Mouse (Mus musculus) activated CD4-positive, CD25-positive, alpha-beta regulatory T cell, adult 4 months (primary cell): Measurements from ENCODE around the gene Arhgef17. TPM values are rescaled to one million over a fixed set of nuclear protein-coding genes. Genes with fewer than 3 reads are reported as not detected.
A peak's percentile ranks its signal among the peaks of the same experiment; 100 is the strongest.

ENCODE experiments used
- ATAC-seq: one replicate; pipeline ENCODE4 v1.8.0; 2017
- polyA plus RNA-seq, 2 experiments: library from polyadenylated mRNA; unstranded; fragments of 100-300 nt; shearing (Covaris generic); gene quantifications; one replicate each; pipeline ENCODE4 v1.2.1; 2017

The Arhgef17 gene
- polyA plus RNA-seq, 2 experiments from 2014 or later = 0.42 TPM; not detected in 1

DNA sequence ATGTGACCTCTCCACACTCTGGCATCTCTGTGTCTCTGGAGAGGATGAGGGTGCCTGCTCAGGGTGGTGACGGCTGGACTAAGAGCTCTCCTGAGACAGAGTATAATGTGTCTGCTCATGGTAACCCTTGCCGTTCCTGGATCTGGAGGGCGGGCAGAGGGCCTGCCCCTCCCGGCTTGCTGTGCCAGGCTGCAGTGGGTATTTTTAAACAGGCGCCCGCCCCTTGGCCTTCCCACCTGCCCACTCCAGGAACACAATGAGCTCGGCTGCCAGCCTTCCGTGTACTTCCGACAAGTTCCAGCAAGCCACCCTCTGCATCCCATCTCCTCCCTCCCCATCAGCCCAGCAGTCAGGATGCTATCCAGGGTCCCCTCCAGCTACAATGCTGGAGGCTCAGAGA, 20.1 kb downstream of the Arhgef17 start:
- ATAC-seq = no peak

DNA sequence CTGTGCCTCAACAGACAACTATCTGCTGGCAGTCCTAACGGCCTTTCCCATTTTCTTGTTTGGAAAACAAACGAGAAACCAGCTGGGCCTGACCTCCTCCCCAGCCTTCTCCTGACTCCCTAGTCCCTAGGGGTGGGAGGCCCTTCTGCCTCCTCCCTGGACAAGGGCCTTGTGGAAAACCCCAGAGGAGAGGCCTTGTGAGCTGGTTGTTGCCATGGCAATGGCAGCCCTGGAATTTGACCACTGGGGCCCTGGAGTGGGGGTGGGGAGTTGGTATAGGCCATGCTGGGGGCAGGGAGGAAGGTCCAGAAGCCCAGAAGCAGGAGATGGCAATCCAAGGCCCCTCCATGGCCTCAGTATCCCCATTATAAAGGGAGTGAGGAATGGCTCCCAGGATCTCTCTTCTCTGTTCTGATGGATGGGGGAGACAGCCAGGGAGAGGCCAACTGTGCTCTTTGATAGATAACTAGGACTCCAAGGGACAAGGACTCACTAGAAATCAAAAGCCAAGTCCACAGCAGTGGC, 20.6 kb downstream of the Arhgef17 start:
- no peak for ATAC-seq

DNA sequence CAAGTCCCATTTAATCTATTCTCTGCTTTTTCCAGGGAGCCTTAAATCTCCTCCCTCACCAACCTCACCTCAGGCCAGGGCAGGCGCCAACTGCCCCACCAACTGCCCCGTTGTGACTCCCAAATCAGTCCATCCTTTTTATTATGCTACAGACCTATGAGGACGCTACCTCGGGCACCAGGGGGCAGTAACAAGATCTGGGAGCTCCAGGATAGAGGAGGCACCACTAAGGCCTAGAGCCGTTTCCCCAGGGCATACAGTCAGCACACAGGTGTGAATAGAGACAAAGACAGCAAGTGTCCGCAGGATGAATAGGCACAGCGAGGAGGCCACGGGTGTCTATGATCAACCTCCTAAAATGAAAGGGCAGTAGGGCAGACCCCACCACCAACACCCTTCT, 23.3 kb downstream of the Arhgef17 start:
- ATAC-seq = no peak

DNA sequence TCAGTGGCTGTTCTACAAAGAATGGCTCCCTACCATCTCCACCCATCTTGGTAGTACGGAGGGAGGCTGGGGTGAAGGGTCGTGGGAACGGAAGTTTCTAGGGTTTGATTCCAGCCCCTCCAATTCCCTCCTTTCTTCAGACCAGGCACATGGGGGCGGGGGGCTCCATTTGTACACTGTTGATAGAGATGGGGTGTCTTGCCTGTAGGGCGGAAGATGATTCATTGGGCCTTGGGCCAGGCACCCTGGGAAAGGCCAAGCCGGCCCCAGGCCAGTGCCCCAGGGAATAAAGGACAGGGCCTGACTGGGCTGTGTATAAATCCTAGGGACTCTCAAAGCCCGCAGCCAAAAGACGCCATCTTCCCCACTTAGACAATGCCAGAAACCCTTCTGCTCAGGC, 23.8 kb downstream of the Arhgef17 start:
- no peak for ATAC-seq

DNA sequence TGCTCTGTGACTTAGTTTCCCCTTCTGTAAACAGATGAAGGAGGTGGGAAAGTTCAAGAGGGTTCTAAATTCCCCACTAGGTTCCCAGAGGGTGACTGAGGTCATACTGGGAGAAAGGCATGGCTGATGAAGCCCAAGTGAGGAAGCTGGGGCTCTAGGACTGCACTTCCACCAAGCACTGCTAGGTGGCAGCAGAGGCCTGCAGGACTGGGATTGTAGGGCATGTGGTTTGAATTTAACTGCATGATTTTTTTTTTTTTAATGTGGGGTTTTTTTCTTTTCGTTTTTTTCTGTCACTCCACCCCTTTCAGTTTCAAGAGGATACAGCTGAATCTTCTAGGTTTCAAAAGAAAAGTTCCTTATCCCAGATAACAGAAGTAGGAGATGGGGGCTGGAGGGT, 24.7 kb downstream of the Arhgef17 start:
- ATAC-seq = peak; percentile 19

DNA sequence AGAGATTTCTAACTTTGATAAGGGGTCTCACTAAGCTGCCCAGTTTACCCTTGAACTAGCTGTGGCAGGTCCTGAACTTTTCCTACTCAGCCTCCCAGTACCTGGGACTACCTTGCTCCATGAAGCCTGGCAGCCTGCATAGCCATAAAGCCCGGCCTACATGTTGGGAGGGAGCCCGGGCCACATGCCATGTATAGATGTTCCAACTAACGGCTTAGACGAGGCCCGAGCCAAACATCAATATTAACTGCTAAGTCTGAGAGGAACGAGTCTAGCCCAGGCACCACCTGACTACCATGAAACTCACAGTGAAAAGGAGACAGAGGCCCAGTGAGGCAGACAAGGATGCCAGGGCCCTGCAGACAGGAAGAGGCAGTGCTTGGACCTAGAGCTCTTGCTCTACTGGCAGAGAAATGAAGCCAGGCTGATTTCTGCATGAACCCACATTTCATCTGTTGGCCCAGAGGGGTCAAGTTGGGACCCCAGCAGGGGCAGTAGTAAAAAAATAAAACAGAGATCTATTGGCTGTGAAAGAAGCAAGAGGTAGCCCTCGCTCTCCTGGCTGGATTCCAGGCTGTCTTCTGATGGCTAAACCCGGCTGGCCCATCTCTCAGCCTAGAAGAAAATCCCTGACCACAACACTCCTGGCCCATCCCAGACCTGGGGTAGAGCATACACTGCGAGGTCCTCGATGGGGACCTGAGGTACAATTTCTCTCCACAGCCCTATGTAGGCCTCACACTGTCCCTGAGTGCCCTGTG, 25.7 kb downstream of the Arhgef17 start:
- no peak for ATAC-seq

DNA sequence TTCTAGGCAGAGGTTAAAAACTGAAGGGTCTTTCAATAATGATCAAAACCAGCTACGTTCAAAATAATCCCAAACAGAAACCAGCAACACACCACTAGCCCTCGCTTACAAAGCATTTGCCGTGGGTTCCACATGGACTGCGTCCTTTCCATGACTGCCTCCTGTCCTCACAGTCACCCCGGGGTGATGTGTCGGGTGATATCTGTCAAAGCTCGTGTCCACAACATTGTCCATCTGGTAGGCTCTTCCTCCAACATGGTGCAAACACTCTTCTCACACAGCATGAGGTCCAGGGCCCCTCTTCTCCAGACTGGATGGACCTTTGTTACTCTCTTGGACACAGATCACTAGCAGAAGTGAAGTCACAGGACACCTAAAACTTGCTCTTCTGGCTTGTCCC, 26.9 kb downstream of the Arhgef17 start:
- no peak for ATAC-seq

DNA sequence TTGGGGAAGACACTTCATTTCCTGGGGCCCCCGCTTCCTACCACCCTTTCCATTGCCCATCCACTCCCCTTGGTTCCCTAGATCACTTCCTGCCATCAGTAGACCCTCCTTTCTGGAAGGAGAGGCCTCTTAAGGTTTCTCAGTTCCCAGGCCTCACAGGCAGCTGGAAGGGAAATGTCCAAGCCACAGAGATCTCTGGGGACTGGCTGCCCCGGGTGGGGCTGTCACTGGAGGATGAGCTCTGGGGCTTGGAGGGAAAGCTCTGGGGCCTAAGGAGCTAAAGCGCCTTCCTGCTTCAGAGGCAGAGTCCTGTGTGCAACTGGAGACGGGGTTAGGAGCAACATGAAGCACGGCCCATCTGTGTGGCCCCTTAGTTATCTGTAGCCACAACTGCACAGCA, 27.3 kb downstream of the Arhgef17 start:
- no peak for ATAC-seq

DNA sequence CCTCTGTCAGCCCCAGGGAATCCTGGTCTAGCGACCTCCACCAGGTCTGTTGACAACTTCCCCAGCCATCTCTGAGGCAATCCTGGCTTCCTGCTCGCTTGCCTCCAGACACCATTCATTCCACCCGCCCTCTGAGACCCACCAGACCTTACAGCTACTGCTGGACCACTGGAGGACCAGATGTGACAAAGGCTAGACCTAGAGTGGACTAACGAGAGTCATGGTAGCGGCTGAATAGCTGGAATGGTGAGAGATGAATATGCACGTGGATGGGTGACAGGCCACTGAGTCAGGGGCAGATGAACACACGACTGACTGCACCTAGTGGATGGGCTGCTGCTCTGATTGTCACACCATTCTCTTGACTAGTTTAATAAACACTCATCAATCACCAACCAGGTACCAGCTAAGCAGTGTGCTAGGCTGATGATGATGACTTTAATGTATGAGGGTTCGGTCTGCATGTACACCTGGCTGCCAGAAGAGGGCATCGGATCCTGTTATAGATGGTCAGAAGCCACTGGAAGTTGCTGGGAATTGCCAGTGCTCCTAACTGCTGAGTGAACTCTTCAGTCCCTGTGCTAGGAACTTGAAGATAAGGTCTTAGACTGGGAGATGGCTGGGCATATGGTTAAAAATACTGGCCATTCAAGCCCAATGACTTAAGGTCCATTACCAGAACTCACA, 29.3 kb downstream of the Arhgef17 start:
- ATAC-seq = no peak

DNA sequence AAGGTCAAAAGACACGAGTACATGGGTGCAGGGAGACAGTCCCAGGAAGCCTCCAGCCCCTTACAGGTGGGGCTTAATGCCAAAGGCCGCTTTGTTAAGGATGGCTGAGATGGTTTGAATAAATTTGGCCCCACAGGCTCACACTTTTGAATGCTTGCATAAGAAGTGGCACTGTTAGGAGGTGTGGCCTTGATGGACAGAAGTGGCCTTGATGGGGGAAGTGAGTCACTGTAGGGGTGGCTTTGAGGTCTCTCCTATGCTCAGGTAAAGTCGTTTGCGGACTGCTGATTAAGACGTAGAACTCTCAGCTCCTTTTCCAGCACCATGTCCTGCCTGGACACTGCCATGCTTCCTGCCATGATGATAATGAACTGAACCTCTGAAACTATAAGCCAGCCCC, 34.1 kb downstream of the Arhgef17 start:
- no peak for ATAC-seq

DNA sequence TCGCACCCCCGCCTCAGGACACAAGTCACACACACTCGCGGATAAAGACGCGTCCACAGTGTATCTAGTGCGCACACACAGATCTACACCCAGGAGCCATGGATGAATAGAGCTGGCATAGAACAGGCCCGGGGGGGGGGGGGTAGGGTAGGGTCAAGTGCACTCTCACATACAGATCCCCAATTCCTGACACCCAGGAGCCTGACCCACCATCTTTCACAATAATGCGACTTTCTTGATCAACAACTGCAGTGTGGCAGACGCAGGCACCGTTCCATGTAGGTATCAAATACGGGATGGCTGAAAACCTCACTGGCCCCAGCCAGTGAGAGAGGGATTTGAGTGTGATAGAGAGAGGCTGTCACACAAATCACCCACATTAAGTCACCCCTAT, 37.1 kb downstream of the Arhgef17 start:
- ATAC-seq = no peak

DNA sequence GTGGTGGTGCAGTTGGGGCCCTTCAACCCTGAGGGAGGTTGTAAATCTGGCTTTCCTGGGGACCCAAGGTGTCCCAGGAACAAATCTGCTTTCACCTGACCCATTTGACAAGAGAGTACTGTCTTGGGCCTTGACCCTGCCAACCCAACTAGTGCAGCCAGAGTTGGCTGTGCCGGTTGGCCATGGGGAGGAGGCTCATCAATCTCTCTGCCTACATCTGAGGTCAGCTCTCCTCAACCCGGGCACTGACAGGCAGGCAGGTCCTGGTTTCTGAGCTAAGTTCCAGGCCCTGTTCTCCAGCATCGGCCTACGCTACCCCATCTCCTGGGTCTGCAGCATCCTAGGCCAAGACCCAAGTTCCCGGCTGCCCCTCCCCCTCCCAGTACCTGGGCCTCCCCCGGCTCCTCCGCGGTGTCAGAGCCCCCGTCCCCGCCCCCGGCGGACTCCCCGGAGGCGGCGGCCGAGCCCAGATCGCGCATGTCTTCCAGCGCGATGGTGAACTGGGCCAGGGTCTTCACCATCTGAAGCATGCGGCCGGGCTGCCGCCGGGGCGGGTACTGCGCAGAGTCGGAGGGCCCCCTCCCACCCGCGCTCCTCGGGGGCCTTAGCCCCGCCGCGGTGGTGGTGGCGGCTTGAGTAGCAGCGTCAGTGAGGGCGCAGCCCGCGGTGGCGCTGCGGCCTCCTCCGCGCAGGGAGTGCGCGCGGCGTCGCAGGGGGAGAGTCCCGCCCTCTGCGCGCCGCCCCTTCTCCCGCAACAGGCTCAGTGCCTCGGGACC, 37.7 kb downstream of the Arhgef17 start:
- no peak for ATAC-seq

DNA sequence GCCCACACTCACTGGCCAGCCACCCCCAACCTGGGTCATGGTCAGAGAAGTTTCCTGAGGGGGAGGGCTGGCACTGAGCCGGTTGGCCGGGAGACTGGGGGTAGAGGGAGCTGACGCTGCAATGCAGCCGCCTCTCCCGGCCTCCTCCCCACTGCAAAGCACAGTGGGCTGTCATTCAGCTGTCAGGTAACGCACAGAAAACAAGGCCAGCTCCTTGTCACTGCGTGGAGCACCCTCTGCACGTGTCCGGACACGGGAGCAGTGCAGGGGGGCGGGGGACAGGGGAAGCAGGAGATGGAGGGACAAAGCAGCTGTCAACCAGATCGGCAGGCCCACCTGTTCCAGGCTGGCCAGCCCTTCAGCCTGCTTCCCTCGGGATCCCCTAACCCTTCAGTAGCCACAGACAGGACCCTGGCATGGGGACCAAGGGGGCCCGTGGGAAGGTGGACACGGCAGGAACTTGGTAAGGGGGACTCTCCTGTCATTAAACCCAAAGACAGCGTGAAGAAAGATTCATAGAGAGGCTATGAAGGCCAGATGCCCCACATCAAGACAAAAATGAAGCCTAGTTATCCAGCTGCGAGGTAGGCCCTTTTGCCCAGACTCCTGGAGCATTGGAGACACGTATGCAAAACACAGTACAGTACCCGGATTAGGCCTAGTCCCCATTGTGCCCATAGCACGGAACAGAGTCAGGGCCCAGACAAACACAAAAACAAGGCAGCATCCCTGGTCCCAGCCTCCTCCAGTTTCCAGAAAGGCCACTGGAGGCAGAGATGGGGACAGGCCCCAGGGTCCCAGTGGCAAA, 38.5 kb downstream of the Arhgef17 start:
- ATAC-seq = no peak

DNA sequence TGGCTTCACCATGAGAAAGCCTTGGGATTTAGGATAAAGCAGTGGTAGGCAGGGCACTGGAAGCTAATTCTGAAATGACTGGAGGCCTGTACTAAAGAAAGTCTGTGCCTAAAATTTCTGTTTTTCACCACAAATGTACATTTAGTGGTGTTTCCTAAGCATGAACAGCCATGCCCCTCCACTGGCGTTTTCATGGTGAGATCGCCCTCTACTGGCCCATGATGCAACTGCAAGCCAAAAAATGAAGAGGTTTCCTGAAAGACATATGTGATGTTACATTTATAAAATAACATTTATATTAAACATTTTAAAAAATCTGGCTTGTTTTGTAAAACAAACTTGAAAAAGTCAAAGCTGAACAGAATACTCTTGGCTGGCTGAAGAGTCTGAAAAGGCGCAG, 45.4 kb downstream of the Arhgef17 start:
- no peak for ATAC-seq

DNA sequence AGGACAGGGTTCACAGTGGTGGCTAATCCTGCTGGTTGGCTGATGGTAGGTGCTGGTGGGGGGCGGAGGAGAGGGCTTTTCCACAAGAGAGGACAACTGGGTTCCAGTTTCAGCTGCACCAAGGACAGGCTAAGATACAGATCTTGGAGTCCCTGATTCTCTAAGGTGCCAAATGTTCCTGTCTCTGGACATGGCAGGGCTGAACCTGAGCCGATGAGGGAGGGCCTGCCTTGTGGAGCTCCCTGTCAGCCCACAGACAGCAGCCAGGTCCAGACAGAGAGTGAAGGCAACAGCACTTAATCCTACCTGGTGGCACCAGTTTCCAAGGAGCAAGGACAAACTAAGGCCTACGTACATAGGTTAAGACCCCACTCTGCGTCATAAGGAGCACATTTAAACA, 47.4 kb downstream of the Arhgef17 start:
- ATAC-seq = no peak

DNA sequence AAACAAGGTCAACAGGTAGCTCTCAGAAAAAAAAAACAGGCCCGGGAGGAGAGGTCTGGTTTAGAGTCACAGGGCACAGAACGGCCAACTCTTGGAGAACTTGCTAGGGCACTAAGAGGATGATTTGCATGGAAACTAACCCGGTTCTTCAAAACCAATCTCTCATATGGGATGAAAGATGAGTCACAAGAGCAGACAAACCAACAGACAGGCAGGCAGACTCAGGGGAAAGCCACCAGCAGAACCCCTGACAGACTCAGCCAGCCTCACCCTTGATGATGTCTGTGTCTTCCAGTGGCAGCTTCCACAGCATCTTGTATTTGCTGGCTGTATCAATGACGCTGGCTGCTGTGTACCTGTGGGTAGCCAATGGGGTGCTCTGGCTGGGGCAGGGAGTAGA, 50.0 kb downstream of the Arhgef17 start:
- ATAC-seq = no peak

DNA sequence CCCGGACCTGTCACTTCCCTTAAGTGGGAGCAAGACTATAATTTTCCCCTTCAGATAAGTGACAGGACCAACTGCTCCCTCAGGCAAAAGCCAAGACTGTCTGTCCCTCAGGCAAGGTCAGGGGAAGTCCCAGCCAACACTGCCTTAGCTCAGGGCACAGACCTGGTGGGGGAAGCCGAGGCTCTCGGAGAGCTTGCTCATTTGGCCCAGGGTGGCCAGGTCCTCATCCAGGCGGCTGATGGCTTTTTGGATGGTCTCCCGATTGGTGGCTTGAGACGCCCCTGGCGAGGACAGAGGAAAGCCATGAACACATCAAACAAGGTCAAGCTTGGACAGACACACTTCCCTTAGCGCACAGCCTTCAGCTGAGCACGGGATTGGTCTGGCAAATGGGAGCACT, 50.4 kb downstream of the Arhgef17 start:
- ATAC-seq = no peak

DNA sequence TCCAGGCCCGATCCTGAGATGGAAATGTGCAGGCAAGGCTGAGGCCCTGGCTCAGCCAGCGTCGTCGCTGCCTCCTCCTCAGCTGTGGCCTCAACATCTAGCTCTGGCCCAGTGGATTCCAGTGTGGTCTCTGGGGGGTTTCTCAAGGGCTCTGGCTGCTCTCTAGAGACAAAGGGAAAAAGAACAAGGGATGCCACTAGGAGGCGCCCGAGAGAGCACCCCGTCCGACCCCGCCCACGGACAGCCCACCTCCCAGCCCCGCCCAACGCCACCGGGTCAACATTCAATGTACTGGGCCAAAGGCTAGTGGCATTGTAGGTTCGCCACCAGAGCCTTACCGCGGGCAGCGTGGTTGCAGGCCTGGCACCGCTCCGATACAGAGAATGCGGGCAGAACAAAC, 52.3 kb downstream of the Arhgef17 start:
- ATAC-seq = no peak

DNA sequence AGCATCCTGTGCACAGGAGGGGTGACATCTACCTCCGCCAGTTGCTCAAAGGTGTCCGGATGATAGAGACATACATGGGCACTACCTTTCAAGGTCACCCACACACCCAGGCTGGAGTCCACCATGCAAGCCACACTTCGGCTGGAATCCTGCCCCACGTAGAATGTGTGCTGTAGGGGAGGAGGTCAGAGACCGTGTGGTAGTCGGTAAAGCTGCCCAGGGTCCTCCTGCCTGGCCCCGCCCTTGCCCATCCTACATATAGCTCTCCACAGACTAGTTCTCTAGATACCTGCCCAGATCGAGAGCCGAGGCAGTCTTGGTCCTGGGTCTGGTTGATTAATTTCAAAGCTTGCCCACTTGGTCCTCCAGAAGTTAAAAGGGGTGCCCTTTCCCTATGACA, 55.1 kb downstream of the Arhgef17 start:
- ATAC-seq = no peak

DNA sequence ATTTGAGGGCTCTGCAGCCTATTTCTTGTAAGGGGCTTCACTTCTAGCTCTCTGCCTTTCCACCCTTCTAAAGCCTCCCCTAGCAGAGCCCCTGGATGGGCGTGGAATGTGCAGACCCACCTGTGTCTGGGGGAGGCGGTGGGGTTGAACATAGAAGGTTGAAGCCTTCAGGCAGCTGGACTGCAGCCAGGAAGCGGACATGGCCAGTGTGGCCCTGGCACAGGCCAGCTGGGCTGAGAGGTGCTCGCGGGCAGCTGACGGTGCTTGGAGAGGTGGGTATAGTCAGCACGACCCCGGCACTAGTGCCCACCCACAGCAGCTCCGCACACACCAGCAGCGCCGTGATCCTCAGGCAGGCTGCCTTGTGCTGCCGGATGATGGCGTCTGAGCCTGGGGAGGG, 55.6 kb downstream of the Arhgef17 start:
- ATAC-seq = no peak

DNA sequence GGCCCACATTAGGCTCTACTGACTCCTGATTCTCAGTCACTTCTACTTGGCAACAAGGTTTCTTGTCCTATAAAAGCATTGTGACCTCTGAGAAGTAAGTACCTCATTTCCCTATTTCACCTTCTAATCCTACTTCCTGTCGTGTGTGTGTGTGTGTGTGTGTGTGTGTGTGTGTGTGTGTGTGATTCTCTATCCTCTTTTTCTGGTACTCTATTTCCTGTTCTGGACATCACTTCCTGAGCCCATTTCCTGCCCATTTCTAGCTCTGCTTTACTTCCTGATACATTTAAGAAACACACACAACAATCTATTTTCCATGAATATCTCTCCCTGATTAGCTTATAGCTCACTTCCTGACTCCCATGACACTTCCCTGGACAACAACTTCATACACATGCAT, 56.1 kb downstream of the Arhgef17 start:
- ATAC-seq = no peak

DNA sequence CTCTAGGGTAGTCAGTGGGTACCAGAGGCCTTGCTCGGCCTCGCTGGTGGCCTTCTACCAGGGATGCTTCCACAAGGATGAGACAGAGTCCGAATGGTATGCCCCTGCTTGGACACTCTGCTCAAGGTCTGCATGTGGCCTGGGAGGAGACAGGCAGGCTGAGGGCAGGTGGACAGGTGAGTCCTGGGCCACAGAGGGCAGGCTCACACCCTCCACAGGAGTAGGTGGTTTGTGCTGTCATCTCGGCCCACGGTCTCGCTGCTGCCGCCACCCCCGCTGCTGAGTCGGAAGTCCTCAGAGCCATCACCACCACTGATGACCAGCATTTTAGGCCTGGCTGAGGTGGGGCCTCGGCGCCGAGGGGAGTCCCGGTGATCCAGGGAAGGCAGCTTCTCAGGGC, 58.7 kb downstream of the Arhgef17 start:
- no peak for ATAC-seq

DNA sequence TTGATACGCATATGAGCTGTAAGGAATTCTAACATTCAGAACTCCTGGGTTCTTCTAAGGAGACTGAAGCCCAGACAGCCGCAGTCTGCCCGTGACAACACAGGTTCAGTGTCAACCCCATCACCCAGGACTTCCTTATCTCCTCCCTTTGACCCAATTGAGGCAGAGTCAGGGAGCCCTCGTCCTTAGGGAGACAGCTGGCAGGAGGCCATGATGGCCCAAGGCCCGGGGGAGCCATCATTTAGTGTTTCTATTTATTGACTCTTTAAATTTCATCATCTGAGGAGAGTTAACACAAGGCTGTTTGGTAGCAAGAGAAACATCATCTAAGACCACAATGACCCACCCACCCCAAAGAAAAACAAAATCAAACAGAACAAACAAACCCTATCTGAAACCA, 60.0 kb downstream of the Arhgef17 start:
- no peak for ATAC-seq
